22 mouse cellular contexts compared by ENCODE assay signal in genomic region chr4:31268825-31269495, GRCm38 (mm10).
"Had no signal": no experiment of that assay in that cellular context is flagged by ENCODE, and none has a peak within 500 bp of the region (broad histone marks: within the 10 kb centered on the region; RNA-seq: fewer than 3 reads in every experiment).

No protein-coding gene starts in this region.

- H3K4me1 ChIP-seq: heart, embryonic 13.5 days; heart, embryonic 15.5 days; hindbrain, embryonic 13.5 days; hindbrain, embryonic 15.5 days; limb, embryonic 10.5 days; limb, embryonic 12.5 days had no signal

- H3K9me3 ChIP-seq: heart, embryonic 13.5 days; heart, embryonic 15.5 days; hindbrain, embryonic 13.5 days; hindbrain, embryonic 15.5 days; limb, embryonic 10.5 days; limb, embryonic 12.5 days had no signal

- H3K27ac ChIP-seq: heart, adult 2 months; heart, embryonic 13.5 days; heart, embryonic 15.5 days; hindbrain, embryonic 13.5 days; hindbrain, embryonic 15.5 days; hindbrain, postnatal 0 days; limb, embryonic 10.5 days; limb, embryonic 12.5 days; liver, embryonic 14.5 days had no signal

- H3K9ac ChIP-seq: forebrain, postnatal 0 days; heart, embryonic 13.5 days; heart, embryonic 15.5 days; hindbrain, embryonic 13.5 days; hindbrain, embryonic 15.5 days; limb, embryonic 12.5 days; liver, embryonic 14.5 days had no signal

- H3K4me2 ChIP-seq: heart, embryonic 11.5 days; heart, embryonic 13.5 days; heart, embryonic 15.5 days; hindbrain, embryonic 13.5 days; hindbrain, embryonic 15.5 days; limb, embryonic 12.5 days had no signal

- ATAC-seq: forebrain, postnatal 0 days; hindbrain, postnatal 0 days had no signal

- H3K27me3 ChIP-seq: heart, embryonic 13.5 days; heart, embryonic 15.5 days; hindbrain, embryonic 13.5 days; hindbrain, embryonic 15.5 days; limb, embryonic 12.5 days had no signal

- H3K4me3 ChIP-seq: heart, adult 2 months; heart, embryonic 13.5 days; heart, embryonic 15.5 days; hindbrain, embryonic 13.5 days; hindbrain, embryonic 15.5 days; limb, embryonic 10.5 days; limb, embryonic 12.5 days had no signal

- H3K36me3 ChIP-seq: heart, embryonic 13.5 days; heart, embryonic 15.5 days; hindbrain, embryonic 13.5 days; hindbrain, embryonic 15.5 days; limb, embryonic 10.5 days; limb, embryonic 12.5 days had no signal

- DNase-seq: forebrain, postnatal 0 days; gastrocnemius, postnatal 14 days; gastrocnemius, postnatal 36 days; heart, adult 11 months; heart, adult 2 months; heart, postnatal 14 days; heart, postnatal 36 days; kidney, adult 18-20 months; kidney, adult 8-10 months; kidney, postnatal 10 days; kidney, postnatal 36 days; layer of hippocampus, adult 9-11 months; layer of hippocampus, postnatal 36 days had no signal
